Mouse (Mus musculus): ENCODE measurements around the gene Cacna2d4. TPM values are rescaled to one million over a fixed set of nuclear protein-coding genes. Genes with fewer than 3 reads are reported as not detected.

The Cacna2d4 gene
- 0.27 TPM in 1 of 2 replicates, not detected in the other for polyA plus RNA-seq (2012; ENCODE audit: insufficient read depth, insufficient read length, missing spikeins)

GRCm38 (mm10) chr6:119236241-119236640 is at the start of gene Cacna2d4:
Cacna2d4 (plus strand) TSS chr6:119236526.
- no peak within 1 kb of the TSS for H3K4me3 ChIP-seq (ENCODE audit: insufficient read depth, low read length)
- H3K4me1 ChIP-seq (ENCODE audit: control insufficient read depth, insufficient read depth, low read length) = no peaks in the 10 kb centered on the region

GRCm38 (mm10) chr6:119186658-119187057 is 49.7 kb upstream of the Cacna2d4 start:
- Histone ChIP-seq H3K27ac (ENCODE audit: insufficient read depth, low read depth, low read length) (no peak overlapping the region), H3K4me1 (ENCODE audit: control insufficient read depth, insufficient read depth, low read length) (no peaks in the 10 kb centered on the region; the same call in 1 of the 2 replicates), H3K4me3 (ENCODE audit: insufficient read depth, low read length) (no peak overlapping the region)
- TF ChIP-seq CTCF (IDR thresholded peaks at IDR 0.05; ENCODE audit: low read depth, low read length) (no peak), POLR2A (IDR thresholded peaks at IDR 0.05; ENCODE audit: borderline replicate concordance, low read depth, low read length) (no peak)

More at GRCm38 (mm10) chr6:119236241-119236640, at the start of gene Cacna2d4:
- H3K27ac ChIP-seq (ENCODE audit: insufficient read depth, low read depth, low read length) = no peak within 1 kb of the TSS
- TF ChIP-seq POLR2A (IDR thresholded peaks at IDR 0.05; ENCODE audit: borderline replicate concordance, low read depth, low read length) (no peak), CTCF (IDR thresholded peaks at IDR 0.05; ENCODE audit: low read depth, low read length) (no peak)

GRCm38 (mm10) chr6:119187631-119188030 is 48.7 kb upstream of the Cacna2d4 start:
- Histone ChIP-seq H3K4me3 (ENCODE audit: insufficient read depth, low read length) (no peak overlapping the region), H3K4me1 (ENCODE audit: control insufficient read depth, insufficient read depth, low read length) (no peaks in the 10 kb centered on the region), H3K27ac (ENCODE audit: insufficient read depth, low read depth, low read length) (no peak overlapping the region)
- TF ChIP-seq POLR2A (IDR thresholded peaks at IDR 0.05; ENCODE audit: borderline replicate concordance, low read depth, low read length) = no peak
- no peak for TF ChIP-seq CTCF (IDR thresholded peaks at IDR 0.05; ENCODE audit: low read depth, low read length)

- Histone ChIP-seq H3K4me1 (ENCODE audit: control insufficient read depth, insufficient read depth, low read length) (no peaks in the 10 kb centered on the region), H3K27ac (ENCODE audit: insufficient read depth, low read depth, low read length) (no peak overlapping the region), H3K4me3 (ENCODE audit: insufficient read depth, low read length) (no peak overlapping the region)
- TF ChIP-seq CTCF (IDR thresholded peaks at IDR 0.05; ENCODE audit: low read depth, low read length) (no peak), POLR2A (IDR thresholded peaks at IDR 0.05; ENCODE audit: borderline replicate concordance, low read depth, low read length) (no peak)
Observed at GRCm38 (mm10) chr6:119191478-119191877, 44.8 kb upstream of the Cacna2d4 start.

GRCm38 (mm10) chr6:119193571-119194154 is 42.7 kb upstream of the Cacna2d4 start:
- TF ChIP-seq CTCF (IDR thresholded peaks at IDR 0.05; ENCODE audit: low read depth, low read length) (no peak), POLR2A (IDR thresholded peaks at IDR 0.05; ENCODE audit: borderline replicate concordance, low read depth, low read length) (no peak)
- Histone ChIP-seq H3K4me3 (ENCODE audit: insufficient read depth, low read length) (no peak overlapping the region), H3K4me1 (ENCODE audit: control insufficient read depth, insufficient read depth, low read length) (0 out of 2 replicates have a peak, but pooled peaks cover 2% of the 10 kb centered on the region), H3K27ac (ENCODE audit: insufficient read depth, low read depth, low read length) (no peak overlapping the region)

GRCm38 (mm10) chr6:119194161-119194560 is 42.2 kb upstream of the Cacna2d4 start:
- H3K27ac ChIP-seq (ENCODE audit: insufficient read depth, low read depth, low read length) = no peak overlapping the region
- H3K4me1 ChIP-seq (ENCODE audit: control insufficient read depth, insufficient read depth, low read length) = 0 out of 2 replicates have a peak, but pooled peaks cover 2% of the 10 kb centered on the region
- no peak for TF ChIP-seq CTCF (IDR thresholded peaks at IDR 0.05; ENCODE audit: low read depth, low read length)
- no peak for TF ChIP-seq POLR2A (IDR thresholded peaks at IDR 0.05; ENCODE audit: borderline replicate concordance, low read depth, low read length)
- H3K4me3 ChIP-seq (ENCODE audit: insufficient read depth, low read length) = no peak overlapping the region

- 0 out of 2 replicates have a peak, but pooled peaks cover 2% of the 10 kb centered on the region for H3K4me1 ChIP-seq (ENCODE audit: control insufficient read depth, insufficient read depth, low read length)
- H3K27ac ChIP-seq (ENCODE audit: insufficient read depth, low read depth, low read length) = no peak overlapping the region
- no peak overlapping the region for H3K4me3 ChIP-seq (ENCODE audit: insufficient read depth, low read length)
- TF ChIP-seq CTCF (IDR thresholded peaks at IDR 0.05; ENCODE audit: low read depth, low read length) (no peak), POLR2A (IDR thresholded peaks at IDR 0.05; ENCODE audit: borderline replicate concordance, low read depth, low read length) (no peak)
Observed at GRCm38 (mm10) chr6:119194601-119195000, 41.7 kb upstream of the Cacna2d4 start.

- Histone ChIP-seq H3K27ac (ENCODE audit: insufficient read depth, low read depth, low read length) (no peak within 1 kb of the TSS), H3K4me3 (ENCODE audit: insufficient read depth, low read length) (no peak within 1 kb of the TSS), H3K4me1 (ENCODE audit: control insufficient read depth, insufficient read depth, low read length) (peaks cover 9% of the 10 kb centered on the region)
- TF ChIP-seq POLR2A (IDR thresholded peaks at IDR 0.05; ENCODE audit: borderline replicate concordance, low read depth, low read length) (no peak), CTCF (IDR thresholded peaks at IDR 0.05; ENCODE audit: low read depth, low read length) (no peak)
Observed at GRCm38 (mm10) chr6:119196382-119197305, 39.7 kb upstream of the Cacna2d4 start, which contains the start of gene Cacna1c. Cacna1c (minus strand) TSS chr6:119196418.

- Histone ChIP-seq H3K4me1 (ENCODE audit: control insufficient read depth, insufficient read depth, low read length) (peaks cover 12% of the 10 kb centered on the region), H3K27ac (ENCODE audit: insufficient read depth, low read depth, low read length) (no peak overlapping the region), H3K4me3 (ENCODE audit: insufficient read depth, low read length) (no peak overlapping the region)
- TF ChIP-seq POLR2A (IDR thresholded peaks at IDR 0.05; ENCODE audit: borderline replicate concordance, low read depth, low read length) = no peak
- no peak for TF ChIP-seq CTCF (IDR thresholded peaks at IDR 0.05; ENCODE audit: low read depth, low read length)
Observed at GRCm38 (mm10) chr6:119198534-119199273, 37.6 kb upstream of the Cacna2d4 start.
